Mouse (Mus musculus) spleen, adult 2 months (tissue): ENCODE data around the gene Il12rb1. TPM values are rescaled to one million over a fixed set of nuclear protein-coding genes. Genes with fewer than 3 reads are reported as not detected.

Source experiments
- DNase-seq, 2 experiments: peaks; one replicate each; pipeline versions ENCODE4 v3.0.0 to v3.0.0-alpha.2; 2012 to 2021; ENCODE audit warnings: low spot score in 2 of 2, low read depth in 1 of 2
- H3K27ac ChIP-seq: fragments of 200-500 bp; 2 replicates; pipeline ENCODE4 v1.5.1; 2012; ENCODE audit warnings: low read length, inconsistent platforms; ENCODE audit not compliant: insufficient read depth
- H3K27me3 ChIP-seq: fragments of 200-500 bp; 2 replicates; pipeline ENCODE4 v1.6.1; 2012; ENCODE audit warnings: mild to moderate bottlenecking, moderate library complexity, low read length, inconsistent platforms; ENCODE audit not compliant: control insufficient read depth, insufficient read depth
- H3K36me3 ChIP-seq: fragments of 200-500 bp; 2 replicates; pipeline ENCODE4 v1.6.1; 2012; ENCODE audit warnings: mild to moderate bottlenecking, low read length, inconsistent platforms; ENCODE audit not compliant: control insufficient read depth, insufficient read depth
- H3K4me1 ChIP-seq: fragments of 200-500 bp; 2 replicates; pipeline ENCODE4 v1.6.1; 2011; ENCODE audit warnings: inconsistent platforms; ENCODE audit not compliant: control insufficient read depth, insufficient read depth, insufficient read length
- H3K4me3 ChIP-seq: fragments of 200-500 bp; 2 replicates; pipeline ENCODE4 v1.5.1; 2011; ENCODE audit warnings: mild to moderate bottlenecking, inconsistent platforms; ENCODE audit not compliant: insufficient read depth, insufficient read length; ENCODE audit errors: extremely low read depth
- CTCF ChIP-seq: fragments of 200-500 bp; IDR thresholded peaks from 2 replicates; pipeline ENCODE4 v1.5.1; 2011; ENCODE audit warnings: mild to moderate bottlenecking, inconsistent platforms; ENCODE audit not compliant: insufficient read depth, insufficient read length, insufficient replicate concordance; ENCODE audit errors: extremely low read depth
- POLR2A ChIP-seq: fragments of 200-500 bp; IDR thresholded peaks from 2 replicates; pipeline ENCODE4 v1.6.1; 2011; ENCODE audit warnings: low read depth, low read length, inconsistent platforms
- WGBS: fragments of 180-500 bp; shearing (Covaris S2); methylation state at CpG from one replicate; pipeline ENCODE4 v1.1.7; 2018; 5-methylcytosine and 5-hydroxymethylcytosine counted together
- polyA plus RNA-seq: library from polyadenylated mRNA; depleted of rRNA; stranded (reverse); fragments of >200 nt; gene quantifications from 2 replicates; pipeline ENCODE4 v1.2.3, GENCODE M21; 2012

Il12rb1 gene
- polyA plus RNA-seq, 1 experiment, result 5.8 TPM

DNA sequence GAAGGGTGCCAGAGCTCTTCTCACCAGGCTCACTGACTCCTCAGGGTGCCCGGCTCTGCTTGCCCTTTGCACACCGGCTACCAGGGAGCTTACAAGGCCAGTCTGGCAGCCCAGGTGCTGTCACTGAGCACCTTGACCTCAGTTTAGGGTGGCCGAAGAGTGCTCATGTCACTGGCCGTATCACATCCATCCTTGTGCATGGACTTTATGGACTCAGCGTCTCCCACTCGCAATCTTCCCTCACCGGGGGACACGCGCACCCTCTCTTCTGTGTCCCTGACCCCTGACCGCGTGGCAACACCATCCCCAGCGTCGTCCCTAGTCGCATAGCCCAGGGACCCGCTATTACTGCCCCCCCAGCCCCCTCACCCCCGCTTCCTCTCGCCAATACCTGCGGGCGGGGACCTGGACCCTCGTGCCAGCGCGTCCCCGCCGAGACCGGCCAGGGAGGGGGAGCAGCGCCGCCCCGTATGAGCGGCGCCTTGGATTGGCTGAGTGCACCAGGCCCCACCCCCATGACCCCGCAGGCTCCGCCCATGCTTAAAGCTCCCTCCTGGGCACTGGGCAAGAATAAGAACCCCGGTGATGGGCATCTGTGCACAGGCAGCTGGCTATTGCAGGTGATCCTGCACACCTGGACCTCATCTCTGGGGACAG lies 48.4 kb downstream of the Il12rb1 start:
- Histone ChIP-seq H3K4me3 (no peak overlapping the region), H3K27ac (no peak overlapping the region), H3K36me3 (no peaks in the 10 kb centered on the region), H3K27me3 (no peaks in the 10 kb centered on the region), H3K4me1 (peaks cover 11% of the 10 kb centered on the region)
- DNase-seq, result no peak
- TF ChIP-seq CTCF (no peak), POLR2A (no peak)
- WGBS, result 24% methylated on average over 33 of the region's 33 CpGs

DNA sequence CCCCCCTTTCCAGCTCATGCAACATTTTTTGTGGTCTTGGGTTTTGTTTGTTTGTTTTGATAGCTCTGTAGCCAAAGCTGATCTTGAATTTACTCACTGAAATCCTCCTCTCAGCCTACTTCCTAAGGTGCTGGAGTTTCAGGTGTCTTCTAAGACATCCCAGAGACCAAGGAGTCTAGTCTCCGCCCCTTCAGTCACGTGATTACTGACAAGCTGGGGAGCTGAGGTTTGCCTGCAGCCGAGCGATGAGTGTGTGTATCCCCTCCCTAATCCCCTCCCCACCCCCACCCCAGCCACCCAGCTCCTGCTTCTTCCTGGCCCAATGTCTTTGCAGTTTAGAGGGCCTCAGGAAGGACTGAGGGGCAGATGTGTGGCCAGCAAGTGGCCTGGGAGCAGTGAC lies 49.3 kb downstream of the Il12rb1 start:
- Histone ChIP-seq H3K27ac (no peak overlapping the region), H3K27me3 (peaks cover 4% of the 10 kb centered on the region), H3K4me1 (peaks cover 12% of the 10 kb centered on the region), H3K4me3 (no peak overlapping the region), H3K36me3 (no peaks in the 10 kb centered on the region)
- no peak for TF ChIP-seq POLR2A
- TF ChIP-seq CTCF, result no peak
- DNase-seq, result no peak
- 45% methylated on average over 4 of the region's 4 CpGs for WGBS

DNA sequence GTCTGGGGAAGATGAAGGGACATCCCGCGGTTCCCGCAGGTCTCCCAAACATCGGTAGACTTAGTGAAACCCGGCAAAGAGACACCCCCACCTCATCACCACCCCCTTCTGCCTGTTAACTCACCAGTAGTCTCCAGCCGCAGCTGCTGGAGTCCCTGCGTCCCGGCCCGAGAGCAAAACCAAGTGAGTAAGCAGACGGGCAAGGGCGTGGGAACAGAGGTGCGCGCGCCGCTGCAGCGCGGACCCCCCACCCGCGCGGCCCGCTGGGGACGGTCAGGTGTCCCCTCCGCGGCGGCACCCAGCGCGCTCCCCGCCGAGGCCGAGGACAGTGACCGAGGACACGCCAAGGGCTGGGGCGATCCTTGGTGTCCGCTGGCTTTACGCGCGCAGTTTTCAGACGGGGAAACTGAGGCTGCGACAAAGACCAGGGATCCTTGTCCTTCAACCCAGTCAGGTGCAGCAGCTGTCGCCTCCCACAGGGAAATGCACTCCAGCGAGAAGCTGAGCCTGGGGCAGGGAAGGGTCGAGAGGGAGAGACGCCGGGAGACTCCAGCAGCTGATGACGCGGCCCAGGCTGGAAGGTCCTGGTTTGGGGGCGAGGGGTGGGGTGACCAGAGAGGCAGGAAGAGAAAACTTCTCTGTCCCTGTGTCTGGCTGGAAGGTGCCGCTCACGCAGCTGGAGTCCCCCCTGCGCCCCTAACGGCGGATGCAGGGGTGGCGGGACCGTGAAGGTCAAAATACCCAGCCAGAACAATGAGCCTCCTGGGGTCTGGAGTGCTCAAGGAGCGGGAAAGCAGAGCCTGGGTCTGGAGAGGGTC lies 54.8 kb downstream of the Il12rb1 start, which contains the start of gene Kcnn1:
Gene Kcnn1, minus strand, starts transcription at position 435 of the 818 bp plus-strand sequence.
- no peak for DNase-seq
- no peaks in the 10 kb centered on the region for H3K36me3 ChIP-seq
- peaks cover 17% of the 10 kb centered on the region for H3K27me3 ChIP-seq
- H3K4me3 ChIP-seq, result peak within 1 kb of the TSS; percentile 24; the same call in 1 of the 2 replicates
- 2% methylated on average over 51 of the region's 55 CpGs for WGBS
- peaks cover 29% of the 10 kb centered on the region for H3K4me1 ChIP-seq
- no peak within 1 kb of the TSS for H3K27ac ChIP-seq
- no peak for TF ChIP-seq CTCF
- TF ChIP-seq POLR2A, result no peak

DNA sequence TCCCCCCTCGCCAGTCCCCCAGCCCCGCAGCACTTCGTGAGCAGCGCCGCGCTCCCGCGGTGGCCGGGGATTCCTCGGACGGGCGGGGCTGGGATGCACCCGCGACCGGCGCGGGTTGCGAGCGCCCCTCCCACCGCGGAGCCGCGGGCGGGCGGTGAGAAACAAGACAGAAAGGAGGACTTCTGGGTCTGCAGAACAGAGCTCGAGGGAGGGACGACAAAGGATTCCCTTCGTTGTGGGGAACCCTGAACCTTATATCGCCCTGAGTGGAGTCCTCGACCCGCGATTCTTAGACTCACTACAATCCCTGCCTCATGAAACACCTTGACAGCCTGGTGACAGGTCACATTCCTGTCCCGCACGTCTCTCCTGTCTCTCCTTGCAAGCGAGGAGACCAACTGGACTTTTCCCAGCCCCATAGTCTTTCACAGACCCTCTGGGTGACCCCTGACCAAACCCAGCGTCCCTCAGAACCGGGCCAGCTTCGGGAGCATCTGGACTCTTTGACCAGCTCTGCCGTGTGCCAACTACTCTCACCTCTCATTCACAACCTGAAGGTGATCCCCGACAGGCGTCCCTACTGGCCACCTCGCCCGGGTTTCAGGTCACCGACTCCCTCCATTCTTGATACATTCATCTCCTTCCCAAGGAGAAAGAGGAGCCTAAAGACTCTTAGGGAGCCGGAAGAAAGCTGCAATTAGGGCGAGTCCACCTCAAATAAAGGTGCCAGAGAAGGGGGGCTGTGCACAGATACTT lies 55.9 kb downstream of the Il12rb1 start:
- Histone ChIP-seq H3K27ac (no peak overlapping the region), H3K4me3 (peak overlapping the region; percentile 24; the same call in 1 of the 2 replicates), H3K36me3 (no peaks in the 10 kb centered on the region), H3K27me3 (peaks cover 17% of the 10 kb centered on the region), H3K4me1 (peaks cover 38% of the 10 kb centered on the region)
- WGBS, result 3% methylated on average over 45 of the region's 46 CpGs
- no peak for DNase-seq
- TF ChIP-seq CTCF, result no peak

DNA sequence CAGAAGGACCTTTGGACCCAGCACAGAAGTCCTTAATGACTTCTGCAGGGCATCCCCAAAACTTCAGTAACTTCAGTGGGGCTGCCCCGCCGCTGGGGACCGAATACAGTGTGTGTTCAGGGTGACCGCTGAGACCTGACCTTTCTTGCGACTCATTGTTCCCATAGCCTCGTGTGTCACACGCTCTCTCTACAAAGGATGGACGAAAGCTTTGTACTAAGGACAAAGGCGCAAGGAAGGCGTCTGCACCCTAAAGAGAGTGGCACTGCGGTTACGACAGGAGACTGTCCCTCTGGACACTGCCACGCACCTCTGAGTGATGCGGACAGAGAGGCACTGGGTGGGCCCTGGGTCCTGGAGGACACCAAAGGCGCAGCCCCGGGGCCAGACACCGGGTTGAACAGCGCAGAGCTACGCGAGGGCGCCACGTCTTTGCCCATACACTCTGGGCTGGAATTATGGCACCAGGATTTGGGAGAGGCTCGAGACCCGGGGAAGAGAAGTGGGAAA lies 56.5 kb downstream of the Il12rb1 start:
- Histone ChIP-seq H3K4me1 (peaks cover 38% of the 10 kb centered on the region), H3K4me3 (peak overlapping the region; percentile 43; the same call in 1 of the 2 replicates), H3K27me3 (peaks cover 17% of the 10 kb centered on the region), H3K36me3 (no peaks in the 10 kb centered on the region), H3K27ac (no peak overlapping the region)
- DNase-seq, result peak in 1 of 2 experiments; percentile 26
- WGBS, result 1% methylated on average over 24 of the region's 24 CpGs
- TF ChIP-seq CTCF, result no peak
- no peak for TF ChIP-seq POLR2A

DNA sequence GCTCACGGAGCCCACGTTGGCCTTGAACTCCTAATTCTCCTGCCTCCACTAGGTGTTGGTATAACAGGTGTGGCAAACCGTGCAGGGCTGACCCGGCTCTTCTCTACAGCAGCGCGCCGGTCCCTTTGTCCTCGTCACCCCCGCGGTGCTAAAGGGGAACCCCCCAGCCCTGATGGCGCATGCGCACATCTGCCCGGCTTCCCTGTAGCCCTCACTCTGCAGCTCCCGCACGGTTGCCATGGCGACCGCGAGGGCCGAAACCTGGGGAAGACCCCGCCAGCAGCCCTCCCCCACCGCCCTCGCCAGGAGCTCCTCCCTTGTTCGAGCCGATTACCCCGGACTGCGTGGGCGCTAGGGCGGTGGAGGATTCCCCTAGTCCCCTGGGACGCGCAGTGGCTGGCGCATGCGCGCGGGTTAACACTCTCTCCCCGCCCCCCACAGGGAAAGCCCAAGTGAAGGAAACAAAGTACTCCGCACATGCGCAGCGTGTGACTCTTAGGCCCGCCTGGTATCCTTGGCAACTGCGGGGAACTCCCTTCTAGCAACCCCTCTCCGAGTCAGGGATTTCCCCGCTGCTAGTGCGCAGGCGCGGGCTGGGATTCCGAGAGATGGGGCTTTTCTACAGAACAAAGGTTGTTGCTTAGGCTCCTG lies 57.2 kb downstream of the Il12rb1 start:
- H3K4me1 ChIP-seq, result peaks cover 38% of the 10 kb centered on the region
- TF ChIP-seq CTCF (no peak), POLR2A (no peak)
- no peaks in the 10 kb centered on the region for H3K36me3 ChIP-seq
- peak; percentile 100 for DNase-seq
- WGBS, result under 1% methylated on average over 46 of the region's 46 CpGs
- H3K27me3 ChIP-seq, result peaks cover 17% of the 10 kb centered on the region
- no peak overlapping the region for H3K27ac ChIP-seq
- H3K4me3 ChIP-seq, result peak overlapping the region; percentile 54; the same call in 1 of the 2 replicates
